Mouse (Mus musculus): Measurements from ENCODE around the gene F8.
A peak's percentile ranks its signal among the peaks of the same experiment; 100 is the strongest.

F8 gene

GRCm38 (mm10) chrX:75138182-75138581, 244.2 kb downstream of the F8 start:
- DNase-seq (ENCODE audit: low spot score): no peak

- DNase-seq (ENCODE audit: low spot score): no peak
Measured at GRCm38 (mm10) chrX:75137729-75138128, 244.7 kb downstream of the F8 start.

GRCm38 (mm10) chrX:75136938-75137337, 245.5 kb downstream of the F8 start:
- DNase-seq (ENCODE audit: low spot score): no peak

- DNase-seq (ENCODE audit: low spot score): peak; percentile 82
Measured at GRCm38 (mm10) chrX:75130467-75131160, 251.8 kb downstream of the F8 start, which contains the start of gene Mpp1. Gene Mpp1, minus strand, starts transcription at chrX:75131016.

- no peak for DNase-seq (ENCODE audit: low spot score)
Measured at GRCm38 (mm10) chrX:75129474-75129873, 252.9 kb downstream of the F8 start.

GRCm38 (mm10) chrX:75128333-75128980, 254.0 kb downstream of the F8 start:
- DNase-seq (ENCODE audit: low spot score): peak; percentile 32

GRCm38 (mm10) chrX:75126893-75127292, 255.5 kb downstream of the F8 start:
- DNase-seq (ENCODE audit: low spot score): peak; percentile 5

- no peak for DNase-seq (ENCODE audit: low spot score)
Measured at GRCm38 (mm10) chrX:75125606-75126005, 256.8 kb downstream of the F8 start.

All from lung, postnatal 25 days (tissue).